Mouse (Mus musculus) thymus, adult 18-20 months (tissue): Measurements from ENCODE around the gene Ccdc114.
"Not testable (repeated sequence)": the region's sequence is repeated elsewhere in the genome, so short reads cannot be mapped to it uniquely, and the experiment has no call there.

ENCODE experiments used
- DNase-seq, 2 experiments: peaks; one replicate each; pipeline ENCODE4 v3.0.0; 2022; ENCODE audit warnings: mixed read lengths in 2 of 2

Ccdc114 gene

GRCm38 (mm10) chr7:45923762-45924428 lies at the start of gene Ccdc114:
TSS of gene Ccdc114 (plus strand) at chr7:45924072.
- DNase-seq: peak; percentile 53 to 59

DNA sequence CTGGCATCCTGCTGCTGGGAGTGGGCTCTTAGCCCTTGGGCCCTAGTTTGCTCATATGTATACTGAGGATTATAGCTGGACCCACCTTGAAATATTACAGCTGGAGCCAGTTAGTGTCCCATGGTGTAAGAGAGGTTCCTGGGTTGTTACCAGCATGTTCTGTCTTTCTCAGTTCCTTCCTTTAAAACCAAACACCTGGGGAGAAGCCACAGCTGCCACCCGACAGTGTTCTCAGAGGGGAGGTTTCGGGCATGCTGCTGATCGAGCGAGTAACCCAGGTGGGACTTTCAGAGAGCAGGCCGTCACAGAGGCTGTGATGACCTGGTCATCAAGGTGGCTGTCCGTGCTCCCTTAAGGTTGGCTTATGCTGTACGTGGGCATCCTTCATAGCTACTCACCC lies 47.0 kb upstream of the Ccdc114 start:
- no peak for DNase-seq

- DNase-seq: not testable (repeated sequence)
Observed at GRCm38 (mm10) chr7:45878278-45878677, 45.6 kb upstream of the Ccdc114 start, which contains the start of gene Grin2d. TSS of gene Grin2d (minus strand) at chr7:45878378.

DNA sequence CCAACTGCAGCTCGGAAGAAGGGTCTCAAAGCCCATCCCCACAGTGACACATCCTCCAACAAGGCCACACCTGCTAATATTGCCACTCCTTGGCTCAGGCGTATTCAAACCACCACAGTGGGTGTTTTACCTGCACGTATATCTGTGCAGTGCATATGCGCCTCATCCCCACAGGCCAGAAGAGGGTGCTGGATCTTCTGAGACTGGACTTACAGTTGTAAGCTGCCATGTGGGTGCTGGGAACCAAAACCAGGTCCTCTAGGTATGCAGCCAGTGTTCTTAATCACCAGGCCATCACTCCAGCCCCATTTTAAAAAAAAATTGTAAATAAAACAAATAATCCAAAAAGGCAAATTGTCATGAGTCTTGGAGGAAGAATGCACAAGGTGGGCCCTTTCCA lies 43.3 kb upstream of the Ccdc114 start:
- no peak for DNase-seq

- no peak for DNase-seq
Observed at GRCm38 (mm10) chr7:45881011-45881410, 42.9 kb upstream of the Ccdc114 start.

GRCm38 (mm10) chr7:45887246-45887645 lies 36.6 kb upstream of the Ccdc114 start:
- peak in 1 of 2 experiments; percentile 2 for DNase-seq

- peak in 1 of 2 experiments; percentile 2 for DNase-seq
Observed at GRCm38 (mm10) chr7:45892651-45893050, 31.2 kb upstream of the Ccdc114 start.

DNA sequence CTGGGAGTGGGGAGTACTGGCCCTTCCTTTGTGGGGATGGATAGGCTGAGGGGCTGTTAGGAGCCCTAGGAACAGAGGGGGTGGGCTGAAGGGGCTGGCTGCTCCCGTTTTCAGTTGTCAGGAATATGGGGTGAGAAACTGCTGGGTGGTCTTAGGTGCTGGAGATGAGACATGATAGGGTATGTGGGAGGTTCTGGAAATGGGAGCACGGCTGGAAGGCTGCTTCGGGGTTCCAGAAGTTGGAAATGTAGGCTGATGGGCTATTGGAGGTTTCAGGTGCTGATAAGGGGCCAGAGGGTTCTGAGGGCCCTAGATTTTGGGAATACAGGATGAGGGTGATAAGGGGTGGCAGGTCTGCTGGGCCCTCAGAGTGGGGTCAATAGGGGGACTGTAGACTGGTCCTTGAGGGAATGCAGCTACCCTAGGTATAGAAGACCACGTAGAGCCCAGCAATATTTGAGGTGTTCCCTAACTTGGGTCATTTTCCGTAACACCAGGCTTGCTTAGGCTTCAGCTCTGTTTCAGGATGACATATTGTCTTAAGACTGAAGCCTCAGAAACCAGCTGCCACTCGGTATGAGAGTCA lies 27.8 kb upstream of the Ccdc114 start:
- DNase-seq: peak in 1 of 2 experiments; percentile 21

DNA sequence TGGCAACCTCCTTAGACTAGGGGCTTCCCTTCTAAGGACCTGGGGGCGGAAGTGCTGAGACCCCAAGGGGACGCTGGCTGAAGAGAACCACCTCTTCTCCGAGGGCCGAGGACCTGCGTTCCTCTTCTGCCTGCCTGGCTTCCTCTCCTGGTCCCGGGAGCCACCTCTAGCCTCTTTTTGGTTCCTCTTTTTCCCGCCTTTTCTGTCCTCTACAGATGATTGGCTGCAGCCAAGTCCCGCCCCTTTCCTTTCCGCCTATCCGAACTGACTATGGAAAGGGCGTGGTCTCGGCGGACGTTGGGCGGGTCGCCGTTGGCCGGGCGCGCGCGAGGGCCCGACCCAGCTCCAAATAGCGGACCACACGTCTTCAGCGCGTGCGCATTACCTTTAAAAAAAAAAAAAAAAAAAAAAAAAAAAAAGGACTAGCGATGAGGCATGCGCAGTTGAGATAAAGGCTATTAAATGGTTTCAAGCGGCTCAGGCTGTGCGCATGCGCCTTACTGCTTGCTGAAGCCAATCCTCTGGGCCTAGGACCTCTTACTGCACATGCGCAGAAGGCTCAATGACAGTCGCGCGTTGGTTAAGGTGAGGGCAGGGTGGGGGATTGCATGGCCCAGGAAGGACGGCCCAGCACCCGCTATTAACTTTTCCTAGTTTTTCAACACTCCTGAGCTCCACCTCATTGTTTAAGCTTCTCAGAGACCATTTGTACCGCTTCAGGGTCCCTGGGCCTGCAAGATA lies 27.2 kb upstream of the Ccdc114 start, which contains the start of the genes Syngr4 and Tmem143:
Gene Syngr4 (minus strand): TSS at position 198 of the 741 bp plus-strand sequence.
Gene Tmem143 (plus strand): TSS at position 425 of the 741 bp plus-strand sequence.
- peak; percentile 88 to 95 for DNase-seq

DNA sequence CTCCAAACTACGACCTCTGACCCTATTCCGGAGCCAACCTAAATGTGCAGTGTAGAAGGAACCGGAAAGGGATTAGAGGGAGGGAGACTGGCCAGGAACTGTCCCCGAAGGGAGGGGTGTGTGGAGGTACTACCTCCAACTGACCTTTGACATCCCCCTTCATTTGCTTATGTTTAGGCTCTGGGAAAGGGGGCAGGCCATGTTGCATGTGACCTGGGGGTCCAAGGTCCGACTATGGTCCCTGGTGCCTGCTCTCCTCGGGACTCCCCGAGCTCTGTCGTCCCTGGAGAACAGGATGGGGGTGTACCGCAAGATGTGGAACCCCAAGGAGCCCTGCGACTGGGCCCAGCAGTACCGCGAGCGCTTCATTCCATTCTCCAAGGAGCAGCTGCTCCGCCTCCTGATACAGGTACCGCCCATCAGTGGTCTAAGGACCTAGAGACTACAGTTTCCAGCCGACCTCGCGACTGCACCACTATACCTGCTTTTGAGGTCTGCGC lies 26.6 kb upstream of the Ccdc114 start:
- peak; percentile 30 to 64 for DNase-seq

- peak in 1 of 2 experiments; percentile 26 for DNase-seq
Observed at GRCm38 (mm10) chr7:45898125-45898524, 25.7 kb upstream of the Ccdc114 start.

- no peak for DNase-seq
Observed at GRCm38 (mm10) chr7:45901562-45901961, 22.3 kb upstream of the Ccdc114 start.

- no peak for DNase-seq
Observed at GRCm38 (mm10) chr7:45902481-45903002, 21.3 kb upstream of the Ccdc114 start.

GRCm38 (mm10) chr7:45906622-45907021 lies 17.2 kb upstream of the Ccdc114 start:
- DNase-seq: no peak

- no peak for DNase-seq
Observed at GRCm38 (mm10) chr7:45908384-45908783, 15.5 kb upstream of the Ccdc114 start.

DNA sequence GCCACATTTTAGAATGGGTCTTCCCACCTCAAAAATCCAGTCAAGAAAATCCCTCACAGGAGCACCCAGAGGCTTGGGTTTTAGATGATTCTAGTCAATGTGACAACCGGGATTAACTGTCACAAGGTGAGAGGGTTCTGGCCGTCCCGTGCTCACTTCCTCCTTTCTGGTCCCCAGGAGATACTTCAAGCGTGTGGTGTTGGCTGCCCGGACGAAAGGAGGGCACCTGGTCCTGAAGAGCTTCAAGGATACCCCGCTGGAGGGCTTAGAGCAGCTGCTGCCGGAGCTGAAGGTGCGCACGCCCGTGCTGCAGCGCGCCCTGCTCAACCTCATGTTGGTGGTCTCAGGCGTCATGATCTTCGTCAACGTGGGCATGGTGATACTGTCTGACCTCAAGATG lies 14.7 kb upstream of the Ccdc114 start:
- no peak for DNase-seq

DNA sequence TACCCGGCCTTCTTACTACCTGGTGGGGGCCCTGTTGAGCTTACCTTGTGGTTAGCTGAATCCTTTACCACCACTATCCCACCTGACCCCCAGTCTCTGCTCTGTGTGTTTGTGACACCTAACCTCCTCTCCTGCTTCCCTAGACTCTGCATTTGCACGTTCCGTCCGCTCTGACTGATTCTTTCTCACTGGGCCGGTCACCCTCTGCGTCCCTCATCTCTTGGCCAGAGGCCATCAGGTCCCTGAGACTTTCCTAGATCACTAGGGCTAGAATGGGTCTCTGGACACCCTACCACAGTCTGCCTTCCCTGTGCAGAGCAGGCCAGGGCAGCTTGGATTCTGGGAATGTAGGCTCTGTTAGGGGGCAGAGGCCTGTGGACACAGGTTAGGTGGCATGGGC lies 9.8 kb upstream of the Ccdc114 start:
- DNase-seq: no peak

DNA sequence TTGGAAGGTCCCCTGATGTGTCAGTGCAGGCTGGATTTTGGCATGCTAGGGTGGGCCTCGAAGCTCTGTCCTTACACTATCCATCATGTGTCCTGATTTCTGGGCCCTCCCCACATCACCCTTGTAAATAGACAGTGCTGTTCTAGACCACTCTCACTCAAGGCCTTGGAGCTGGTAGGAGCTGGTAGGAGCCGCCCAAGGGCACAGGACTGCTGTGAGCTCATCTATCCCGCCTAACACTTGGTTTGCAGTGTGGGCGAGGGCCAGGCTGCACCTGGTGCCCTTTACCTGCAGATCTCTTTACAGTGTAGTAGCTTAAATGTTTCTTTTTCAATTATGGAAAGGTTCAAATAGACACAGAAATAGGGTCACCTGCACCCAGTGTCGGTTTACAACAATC lies 8.9 kb upstream of the Ccdc114 start:
- no peak for DNase-seq

DNA sequence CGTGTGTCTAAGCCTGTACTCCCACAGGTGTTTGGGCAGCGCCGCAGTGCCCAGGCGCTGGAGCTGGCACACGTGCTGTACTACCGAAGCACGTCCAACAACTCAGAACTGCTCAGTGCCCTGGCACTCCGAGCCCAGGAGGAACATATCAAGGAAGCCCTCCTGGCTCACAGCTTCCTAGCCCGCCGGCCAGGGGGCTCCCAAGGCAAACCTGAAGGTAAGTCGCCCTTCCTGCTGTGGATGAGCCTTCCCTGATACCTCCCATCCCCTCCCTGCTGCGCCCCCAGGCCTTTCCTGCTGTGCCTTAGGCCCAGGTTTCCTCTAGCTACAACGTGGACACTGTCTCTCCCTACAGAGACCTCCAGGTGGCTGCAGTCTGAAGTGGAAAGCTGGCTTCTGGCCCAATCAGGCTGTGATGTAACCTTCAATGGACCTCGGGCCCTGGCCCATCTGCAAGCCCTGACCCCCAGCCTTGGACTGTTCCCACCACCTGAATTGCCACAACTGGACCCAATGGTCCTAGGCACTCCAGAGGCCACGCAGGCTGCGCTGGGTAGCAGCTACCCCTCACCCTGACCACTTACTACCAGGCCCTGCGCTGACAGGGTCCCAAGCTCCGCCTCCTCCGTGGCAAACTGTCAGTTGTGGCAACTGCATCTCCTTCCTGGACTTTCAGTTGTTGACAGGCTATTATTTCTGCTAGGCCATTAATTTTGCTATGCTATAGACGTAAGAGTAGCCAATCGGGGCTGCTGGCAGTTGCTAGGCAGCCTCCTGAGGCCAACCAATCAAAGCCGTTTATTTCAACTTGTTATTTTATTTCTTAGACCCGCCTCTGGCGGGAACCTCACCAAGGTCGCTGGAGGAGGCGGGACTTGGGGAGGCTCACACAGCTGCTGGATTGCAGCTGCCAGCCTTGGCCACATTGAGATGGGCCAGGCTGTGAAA lies 7.5 kb upstream of the Ccdc114 start:
- DNase-seq: peak; percentile 84 to 88

GRCm38 (mm10) chr7:45917004-45917704 lies 6.7 kb upstream of the Ccdc114 start:
- peak in 1 of 2 experiments; percentile 31 for DNase-seq

DNA sequence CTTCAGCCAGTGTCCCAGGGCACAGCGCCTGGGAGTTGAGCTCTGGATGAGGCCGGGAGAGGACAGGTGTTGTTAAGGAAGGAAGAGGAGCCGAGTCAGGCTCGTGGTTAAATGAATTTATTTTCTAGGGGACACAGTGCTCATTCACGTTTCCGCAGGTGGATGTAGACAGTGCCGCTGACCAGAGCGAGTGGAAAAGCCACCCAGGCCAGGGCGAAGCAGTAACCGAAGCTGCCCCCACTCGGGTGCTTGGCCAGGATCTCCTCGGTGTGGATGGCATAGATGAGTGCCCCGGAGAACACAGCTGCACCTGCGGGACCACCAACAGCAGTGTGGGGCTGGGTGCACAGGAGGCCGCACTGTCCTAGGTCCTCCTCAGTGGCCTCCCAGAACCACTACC lies 5.9 kb upstream of the Ccdc114 start:
- DNase-seq: peak in 1 of 2 experiments; percentile 35
